Mouse (Mus musculus) midbrain, embryonic 14.5 days (tissue): ENCODE results near the gene Smoc1. TPM values are rescaled to one million over a fixed set of nuclear protein-coding genes. Genes with fewer than 3 reads are reported as not detected.

Experiments
- ATAC-seq: fragments of 200-750 bp; cut with Nextera tagmentation; 2 replicates; pipeline ENCODE4 v1.8.0; 2017; ENCODE audit warnings: moderate number of reproducible peaks, moderate library complexity; ENCODE audit not compliant: low FRiP score, low TSS enrichment
- DNase-seq: peaks from one replicate; pipeline ENCODE4 v3.0.0-alpha.2; 2015
- H3K27ac ChIP-seq: fragments of 300-500 bp; sonication (generic); replicated peaks from 2 replicates; pipeline ENCODE4 v1.5.1; 2014; ENCODE audit warnings: mild to moderate bottlenecking, low read depth, low read length, moderate library complexity
- H3K27me3 ChIP-seq: fragments of 300-500 bp; sonication (generic); 2 replicates; pipeline ENCODE4 v1.6.1; 2014; ENCODE audit warnings: low read length, control low read depth, mixed read lengths; ENCODE audit not compliant: control insufficient read depth, insufficient read depth
- H3K36me3 ChIP-seq: fragments of 300-500 bp; sonication (generic); 2 replicates; pipeline ENCODE4 v1.6.1; 2014; ENCODE audit warnings: low read length, control low read depth; ENCODE audit not compliant: control insufficient read depth, insufficient read depth
- H3K4me1 ChIP-seq: fragments of 300-500 bp; sonication (generic); 2 replicates; pipeline ENCODE4 v1.6.1; 2014; ENCODE audit warnings: mild to moderate bottlenecking, antibody characterized with exemption, low read length, control low read depth; ENCODE audit not compliant: control insufficient read depth, insufficient read depth
- H3K4me2 ChIP-seq: fragments of 300-500 bp; sonication (generic); 2 replicates; pipeline ENCODE4 v1.6.1; 2014; ENCODE audit warnings: mild to moderate bottlenecking, low read length, moderate library complexity
- H3K4me3 ChIP-seq: fragments of 300-500 bp; sonication (generic); replicated peaks from 2 replicates; pipeline ENCODE4 v1.5.1; 2014; ENCODE audit warnings: low read depth, low read length
- H3K9ac ChIP-seq: fragments of 300-500 bp; sonication (generic); replicated peaks from 2 replicates; pipeline ENCODE4 v1.6.1; 2014; ENCODE audit warnings: mild to moderate bottlenecking, low read length, moderate library complexity
- H3K9me3 ChIP-seq: fragments of 300-500 bp; sonication (generic); 2 replicates; pipeline ENCODE4 v1.6.1; 2016; ENCODE audit warnings: low read length, control low read depth, mixed read lengths; ENCODE audit not compliant: control insufficient read depth
- WGBS: fragments of 180-500 bp; shearing (Covaris S2); extraction: QIAGEN DNeasy Blood & Tissue Kit; methylation state at CpG from one replicate; pipeline ENCODE4 v1.1.7; 2014; 5-methylcytosine and 5-hydroxymethylcytosine counted together
- polyA plus RNA-seq: library from polyadenylated mRNA; unstranded; fragments of >200 nt; fragmentation: Nextera tagmentation; extraction: Ambion mirVana; gene quantifications from 2 replicates; pipeline ENCODE4 v1.2.1, GENCODE M21; 2014

The Smoc1 gene
- 21.6 and 33.5 TPM in 2 replicates for polyA plus RNA-seq

DNA sequence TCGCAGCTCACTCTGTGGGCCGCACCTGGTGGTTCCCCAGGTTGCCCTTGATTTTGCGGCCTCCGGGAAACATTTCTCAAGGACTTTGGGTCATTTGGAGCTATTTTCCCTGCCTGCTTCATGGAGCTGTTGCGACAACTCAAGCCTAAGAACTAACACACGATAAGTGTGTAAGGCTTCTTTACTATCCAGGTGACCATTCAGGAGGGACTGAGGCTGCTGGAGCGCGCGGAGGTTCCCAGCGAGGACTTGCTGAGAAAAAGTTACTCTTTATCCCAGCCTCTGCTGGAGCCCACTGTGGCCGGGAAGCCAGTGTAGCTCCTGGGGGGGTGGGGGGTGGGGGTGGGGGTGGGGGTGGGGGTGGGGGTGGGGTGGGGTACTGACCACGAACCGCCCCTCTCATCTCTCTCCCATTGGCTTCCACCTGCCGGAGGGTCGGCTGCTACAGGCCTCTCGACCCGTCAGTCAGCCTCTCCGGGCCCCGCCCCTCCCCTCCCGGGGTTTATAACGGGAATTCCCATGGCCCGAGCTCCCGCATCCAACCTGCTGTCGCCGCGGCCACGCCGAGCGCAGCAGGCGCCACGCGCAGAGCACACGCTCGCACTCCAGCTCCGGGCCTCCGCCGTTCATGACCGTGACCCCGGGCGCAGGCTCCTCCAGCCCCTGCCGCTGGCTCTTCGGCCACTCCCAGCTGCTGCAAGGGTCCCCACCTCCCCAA is at the start of gene Smoc1:
Gene Smoc1 (plus strand): TSS at position 532 of the 718 bp plus-strand sequence.
- ATAC-seq (peak; percentile 93), DNase-seq (peak; percentile 92)
- WGBS, result 3% methylated on average over 42 of the region's 42 CpGs
- H3K9me3 ChIP-seq, result no peaks in the 10 kb centered on the region
- peak within 1 kb of the TSS; percentile 75 for H3K9ac ChIP-seq
- peak within 1 kb of the TSS; percentile 82 for H3K4me3 ChIP-seq
- peak within 1 kb of the TSS; percentile 83 for H3K4me2 ChIP-seq
- peaks cover 19% of the 10 kb centered on the region for H3K4me1 ChIP-seq
- H3K27me3 ChIP-seq, result no peaks in the 10 kb centered on the region
- H3K36me3 ChIP-seq, result no peaks in the 10 kb centered on the region
- 0 out of 2 replicates have a peak within 1 kb of the TSS, but pooled peaks have one; percentile 22 for H3K27ac ChIP-seq

DNA sequence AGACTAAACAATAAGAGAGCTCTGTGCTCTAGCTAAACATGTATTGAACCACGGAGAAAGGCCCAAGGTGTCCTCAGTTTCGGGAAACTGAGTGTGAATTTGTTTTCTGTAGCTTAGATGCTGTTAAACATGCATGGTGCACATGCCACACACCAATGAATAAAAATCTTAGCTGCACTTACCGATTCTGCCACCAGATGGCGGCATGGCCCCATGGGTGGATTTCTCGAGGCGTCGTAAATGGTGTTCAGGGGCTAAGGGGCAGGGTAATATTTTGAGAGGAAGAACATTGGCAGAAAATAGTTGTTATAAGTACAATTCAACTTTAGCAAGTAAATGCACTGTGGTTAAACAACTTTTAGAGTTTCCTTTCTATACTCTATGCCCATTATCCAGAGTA is 44.3 kb upstream of the Smoc1 start:
- DNase-seq (peak; percentile 90), ATAC-seq (no peak; the same call in 1 of the 2 replicates)
- Histone ChIP-seq H3K4me1 (no peaks in the 10 kb centered on the region), H3K36me3 (no peaks in the 10 kb centered on the region), H3K4me2 (no peak overlapping the region), H3K27me3 (no peaks in the 10 kb centered on the region), H3K9ac (0 out of 2 replicates have a peak overlapping the region, but pooled peaks have one; percentile 3), H3K9me3 (no peaks in the 10 kb centered on the region), H3K4me3 (no peak overlapping the region), H3K27ac (no peak overlapping the region)
- 0% methylated on average over 7 of the region's 7 CpGs for WGBS

DNA sequence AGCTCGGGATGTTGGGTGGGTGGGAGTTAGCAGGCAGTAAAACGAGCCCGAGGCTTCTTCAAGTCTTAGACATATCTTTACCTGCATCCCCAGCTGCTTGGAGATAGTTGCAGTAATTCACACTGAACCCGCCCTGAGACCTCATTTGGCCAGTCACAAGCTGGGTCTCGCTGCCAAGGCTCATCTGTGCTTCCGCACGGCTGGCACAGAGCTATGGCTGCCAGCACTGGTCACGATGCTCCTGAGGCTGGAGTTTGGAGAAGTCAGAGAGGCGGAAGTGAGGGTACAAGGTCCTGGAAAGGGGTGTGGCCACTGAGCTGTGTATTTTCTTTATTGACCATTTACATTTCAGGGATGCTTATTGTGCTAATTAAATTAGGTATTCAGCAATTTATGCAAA is 42.9 kb upstream of the Smoc1 start:
- Histone ChIP-seq H3K27ac (no peak overlapping the region), H3K27me3 (no peaks in the 10 kb centered on the region), H3K4me2 (no peak overlapping the region), H3K4me1 (no peaks in the 10 kb centered on the region), H3K36me3 (no peaks in the 10 kb centered on the region), H3K4me3 (no peak overlapping the region), H3K9ac (no peak overlapping the region), H3K9me3 (no peaks in the 10 kb centered on the region; the same call in 1 of the 2 replicates)
- WGBS, result 84% methylated on average over 9 of the region's 9 CpGs
- DNase-seq (no peak), ATAC-seq (no peak)

DNA sequence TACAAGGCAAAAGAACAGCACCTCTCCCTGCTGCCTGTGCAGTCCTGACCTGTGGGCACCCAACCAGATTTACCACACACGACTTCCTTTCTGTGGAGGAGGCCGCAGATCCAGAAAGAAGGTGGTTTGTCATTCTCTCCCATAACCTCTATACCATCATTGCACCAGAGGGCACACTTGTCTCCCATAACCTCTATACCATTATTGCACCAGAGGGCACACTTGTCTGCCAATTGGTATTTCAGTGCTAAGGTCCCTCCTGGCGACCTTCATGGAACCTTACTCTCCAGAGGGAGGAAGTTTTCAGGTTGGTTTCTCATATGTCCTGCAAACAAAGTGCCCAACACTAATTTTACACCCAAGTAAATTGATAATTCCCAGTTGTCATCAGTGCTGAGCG is 40.0 kb upstream of the Smoc1 start:
- Histone ChIP-seq H3K27ac (no peak overlapping the region), H3K9me3 (no peaks in the 10 kb centered on the region; the same call in 1 of the 2 replicates), H3K4me1 (no peaks in the 10 kb centered on the region), H3K9ac (no peak overlapping the region), H3K36me3 (no peaks in the 10 kb centered on the region), H3K27me3 (no peaks in the 10 kb centered on the region), H3K4me2 (no peak overlapping the region), H3K4me3 (no peak overlapping the region)
- ATAC-seq (no peak), DNase-seq (no peak)
- 85% methylated on average over 4 of the region's 4 CpGs for WGBS

DNA sequence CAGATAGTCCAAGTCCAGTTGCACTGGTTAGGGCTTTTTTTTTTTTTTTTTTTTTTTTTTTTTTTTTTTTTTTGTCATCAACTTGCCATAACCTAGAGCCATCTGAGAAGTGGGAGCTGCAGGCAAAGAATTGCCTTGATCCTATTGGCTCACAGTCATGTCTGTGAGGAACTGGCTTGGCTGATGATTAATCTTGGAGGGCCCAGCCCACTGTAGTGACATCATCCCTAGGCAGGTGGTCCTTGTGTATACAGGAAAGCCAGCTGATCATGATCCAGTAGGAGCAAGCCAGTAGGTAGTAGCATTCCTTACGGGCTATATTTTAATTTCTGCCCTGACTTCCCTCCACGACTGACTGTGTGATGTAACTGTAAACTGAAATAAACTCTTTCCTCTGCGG is 38.3 kb upstream of the Smoc1 start:
- no peak overlapping the region for H3K4me2 ChIP-seq
- no peaks in the 10 kb centered on the region for H3K4me1 ChIP-seq
- H3K27ac ChIP-seq, result no peak overlapping the region
- DNase-seq (no peak), ATAC-seq (no peak)
- H3K27me3 ChIP-seq, result no peaks in the 10 kb centered on the region
- H3K9me3 ChIP-seq, result no peaks in the 10 kb centered on the region; the same call in 1 of the 2 replicates
- no peaks in the 10 kb centered on the region for H3K36me3 ChIP-seq
- no peak overlapping the region for H3K4me3 ChIP-seq
- H3K9ac ChIP-seq, result no peak overlapping the region
- WGBS, result 90% methylated on average over 3 of the region's 3 CpGs

DNA sequence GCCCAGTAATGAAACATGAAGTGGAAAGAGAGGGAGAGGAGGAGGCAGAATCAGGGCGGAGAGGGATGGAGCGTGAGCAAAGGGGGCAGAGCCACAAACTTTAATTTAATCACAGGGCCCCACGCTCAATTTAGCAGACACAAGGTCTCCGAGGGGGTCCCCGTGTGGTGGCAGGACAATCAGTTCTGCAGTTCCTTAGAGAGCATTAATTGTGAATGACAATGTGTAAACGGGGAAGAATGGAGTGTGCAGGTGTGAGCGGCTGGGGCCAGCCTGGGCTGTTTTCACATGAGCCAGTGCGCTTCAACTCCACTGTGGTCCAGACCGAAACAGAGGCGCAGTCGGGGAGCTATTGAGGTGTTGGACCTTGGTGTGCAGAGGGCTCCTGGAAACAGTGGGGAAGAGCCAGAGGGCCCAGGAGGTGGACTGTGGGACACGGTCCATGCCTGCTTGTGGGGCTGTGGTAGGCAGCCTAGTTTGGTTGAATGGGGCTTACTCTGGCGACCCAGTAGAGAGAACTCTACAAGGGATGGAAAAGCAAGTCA is 35.6 kb upstream of the Smoc1 start:
- Histone ChIP-seq H3K4me2 (no peak overlapping the region), H3K9me3 (no peaks in the 10 kb centered on the region; the same call in 1 of the 2 replicates), H3K27me3 (no peaks in the 10 kb centered on the region), H3K4me1 (no peaks in the 10 kb centered on the region), H3K27ac (no peak overlapping the region), H3K4me3 (no peak overlapping the region), H3K36me3 (no peaks in the 10 kb centered on the region), H3K9ac (no peak overlapping the region)
- no peak for ATAC-seq
- no peak for DNase-seq
- WGBS, result 48% methylated on average over 13 of the region's 13 CpGs

DNA sequence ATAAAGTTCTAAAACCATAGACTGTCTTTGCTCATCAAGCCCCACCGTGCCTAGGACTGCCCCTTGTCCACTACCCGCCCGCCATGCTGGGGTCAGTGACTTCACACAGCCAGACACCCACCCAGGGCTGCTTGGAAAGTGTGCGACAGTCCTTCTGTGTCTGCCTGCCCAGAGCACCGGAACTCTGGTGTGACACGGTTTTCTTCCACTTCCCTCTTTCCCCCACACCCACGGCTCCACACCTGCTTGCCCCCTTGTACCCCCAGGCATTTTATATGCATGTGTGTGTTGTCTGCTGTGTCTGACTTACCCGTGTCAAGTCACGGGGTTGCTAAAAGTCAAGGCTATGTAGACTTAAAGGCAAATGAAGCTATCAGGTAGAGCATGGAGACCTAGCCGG is 34.8 kb upstream of the Smoc1 start:
- Histone ChIP-seq H3K4me2 (no peak overlapping the region), H3K9ac (no peak overlapping the region), H3K9me3 (no peaks in the 10 kb centered on the region; the same call in 1 of the 2 replicates), H3K36me3 (no peaks in the 10 kb centered on the region), H3K4me3 (no peak overlapping the region), H3K4me1 (no peaks in the 10 kb centered on the region), H3K27me3 (no peaks in the 10 kb centered on the region), H3K27ac (no peak overlapping the region)
- WGBS, result 90% methylated on average over 10 of the region's 10 CpGs
- ATAC-seq (no peak), DNase-seq (no peak)

DNA sequence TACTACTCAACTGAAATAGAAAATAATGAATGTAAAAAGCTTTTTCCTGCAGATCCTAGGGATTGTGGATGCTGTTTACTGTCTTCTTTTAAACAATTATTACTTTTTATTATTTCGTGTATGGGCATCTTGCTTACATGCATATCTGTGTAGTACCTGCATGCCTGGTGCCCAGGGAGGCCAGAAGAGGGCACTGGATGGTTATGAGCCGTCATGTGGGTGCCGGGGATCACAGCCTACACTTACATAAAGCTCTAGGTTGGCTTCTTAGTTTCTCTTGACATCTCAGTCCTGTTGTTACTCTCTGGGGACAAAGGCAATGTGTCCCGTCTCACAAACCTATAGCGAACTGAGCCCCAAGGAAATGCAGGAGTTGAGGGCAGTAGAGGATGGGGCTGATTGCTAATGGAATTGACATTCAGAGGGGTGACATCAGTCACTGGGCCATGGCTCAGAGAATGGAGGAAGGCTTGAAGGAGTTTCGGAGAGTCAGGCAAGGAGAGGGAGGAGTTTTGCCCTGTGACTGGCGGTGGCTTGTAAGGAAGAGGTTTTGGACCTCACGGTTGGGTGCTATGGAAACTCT is 34.0 kb upstream of the Smoc1 start:
- no peak for ATAC-seq
- WGBS, result 76% methylated on average over 8 of the region's 8 CpGs

More for the DNA sequence above, 34.0 kb upstream of the Smoc1 start:
- no peaks in the 10 kb centered on the region for H3K36me3 ChIP-seq
- DNase-seq, result no peak
- H3K4me3 ChIP-seq, result no peak overlapping the region
- no peaks in the 10 kb centered on the region for H3K27me3 ChIP-seq
- H3K9ac ChIP-seq, result no peak overlapping the region
- no peaks in the 10 kb centered on the region; the same call in 1 of the 2 replicates for H3K9me3 ChIP-seq
- H3K4me2 ChIP-seq, result no peak overlapping the region
- H3K27ac ChIP-seq, result no peak overlapping the region
- no peaks in the 10 kb centered on the region for H3K4me1 ChIP-seq
